Mouse (Mus musculus) small intestine, adult 2 months (tissue): Measurements from ENCODE around the gene Mmp2.

Experiments
- CTCF ChIP-seq: fragments of 200-500 bp; IDR thresholded peaks from 2 replicates; pipeline ENCODE4 v1.5.1; 2012; ENCODE audit warnings: low read depth, mild to moderate bottlenecking, control low read depth, inconsistent platforms, low read length, moderate library complexity, mixed read lengths; ENCODE audit not compliant: insufficient replicate concordance, insufficient read length; ENCODE audit errors: extremely low read depth
- POLR2A ChIP-seq: fragments of 200-500 bp; IDR thresholded peaks from 2 replicates; pipeline ENCODE4 v1.6.1; 2012; ENCODE audit warnings: low read depth, mild to moderate bottlenecking, control low read depth, inconsistent platforms, low read length, moderate library complexity

GRCm38 (mm10) chr8:92839161-92839560 lies 12.1 kb downstream of the Mmp2 start:
- TF ChIP-seq POLR2A = no peak
- TF ChIP-seq CTCF = no peak
